Mouse (Mus musculus) embryonic fibroblast, embryonic 13.5 days (primary cell): ENCODE data around the gene Kitl.

ENCODE experiments used
- CTCF ChIP-seq: IDR thresholded peaks from 2 replicates; pipeline ENCODE4 v1.5.1; 2011; ENCODE audit warnings: mild to moderate bottlenecking, control low read depth, low read length, moderate library complexity, borderline replicate concordance; ENCODE audit not compliant: insufficient read depth
- POLR2A ChIP-seq: IDR thresholded peaks from 2 replicates; pipeline ENCODE4 v1.6.1; 2011; ENCODE audit warnings: low read depth, mild to moderate bottlenecking, control low read depth, low read length, moderate library complexity

DNA sequence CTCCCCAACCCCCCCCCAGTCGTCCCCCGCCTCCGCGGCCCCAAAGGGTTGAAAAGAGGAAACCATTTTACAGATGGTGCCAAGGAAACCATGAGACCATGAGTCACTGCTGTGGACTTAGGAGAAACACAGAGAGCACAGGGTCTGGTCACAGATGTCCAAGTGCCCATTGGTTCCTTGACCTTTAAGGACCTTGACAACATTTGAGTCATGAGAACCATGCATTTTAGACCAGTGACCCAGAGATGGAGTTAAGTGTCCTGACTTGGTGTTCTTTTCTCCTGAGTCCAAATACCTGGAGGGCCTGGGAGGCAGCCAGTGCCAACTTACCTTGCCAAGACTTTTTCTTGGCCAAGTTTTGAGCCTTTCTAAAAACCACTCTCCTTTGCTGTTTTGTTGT, 43.9 kb downstream of the Kitl start:
- no peak for TF ChIP-seq POLR2A
- no peak for TF ChIP-seq CTCF
